Mouse (Mus musculus) liver, embryonic 14.5 days (tissue): ENCODE data around the gene Snx4. TPM values are rescaled to one million over a fixed set of nuclear protein-coding genes. Genes with fewer than 3 reads are reported as not detected.
"Not testable (repeated sequence)": the region's sequence is repeated elsewhere in the genome, so short reads cannot be mapped to it uniquely, and the experiment has no call there.

ENCODE experiments used
- ATAC-seq: fragments of 200-750 bp; cut with Nextera tagmentation; 2 replicates; pipeline ENCODE4 v1.8.0; 2017; ENCODE audit warnings: moderate number of reproducible peaks, mild to moderate bottlenecking, moderate library complexity; ENCODE audit not compliant: insufficient read depth
- DNase-seq, 3 experiments: peaks; one replicate each; pipeline ENCODE4 v3.0.0-alpha.2; 2012 to 2013; ENCODE audit warnings: low read depth in 3 of 3, low spot score in 3 of 3
- H3K27ac ChIP-seq: fragments of 300-500 bp; sonication (generic); 2 replicates; pipeline ENCODE4 v1.5.1; 2014; ENCODE audit warnings: moderate library complexity, mild to moderate bottlenecking, control low read depth, inconsistent platforms
- H3K27me3 ChIP-seq: fragments of 300-500 bp; sonication (generic); 2 replicates; pipeline ENCODE4 v1.6.1; 2014; ENCODE audit warnings: mild to moderate bottlenecking, low read length, moderate library complexity; ENCODE audit not compliant: control insufficient read depth, insufficient read depth
- H3K36me3 ChIP-seq: fragments of 300-500 bp; sonication (generic); replicated peaks from 2 replicates; pipeline ENCODE4 v1.6.1; 2014; ENCODE audit warnings: low read depth; ENCODE audit not compliant: control insufficient read depth, insufficient read depth
- H3K4me1 ChIP-seq, 2 experiments: fragments of 200-500 bp in 1 of 2; fragments of 300-500 bp in 1 of 2; sonication (generic) in 1 of 2; replicated peaks; 2 replicates each; pipeline ENCODE4 v1.6.1; 2012 to 2014; ENCODE audit warnings: antibody characterized with exemption in 1 of 2, inconsistent platforms in 1 of 2, low read length in 1 of 2; ENCODE audit not compliant: control insufficient read depth in 2 of 2, insufficient read depth in 2 of 2
- H3K4me2 ChIP-seq: fragments of 300-500 bp; sonication (generic); 2 replicates; pipeline ENCODE4 v1.6.1; 2014; ENCODE audit warnings: low read depth, mild to moderate bottlenecking, control low read depth, moderate library complexity
- H3K4me3 ChIP-seq, 2 experiments: fragments of 200-500 bp in 1 of 2; fragments of 300-500 bp in 1 of 2; sonication (generic) in 1 of 2; 2 replicates each; pipeline ENCODE4 v1.5.1; 2012 to 2014; ENCODE audit warnings: low read depth in 2 of 2, low read length in 2 of 2, mild to moderate bottlenecking in 2 of 2, control low read depth in 1 of 2, inconsistent platforms in 1 of 2, moderate library complexity in 1 of 2; ENCODE audit not compliant: insufficient read depth in 1 of 2
- H3K9ac ChIP-seq: fragments of 300-500 bp; sonication (generic); replicated peaks from 2 replicates; pipeline ENCODE4 v1.6.1; 2014; ENCODE audit warnings: mild to moderate bottlenecking, control low read depth, moderate library complexity
- H3K9me3 ChIP-seq: fragments of 300-500 bp; sonication (generic); 2 replicates; pipeline ENCODE4 v1.6.1; 2016; ENCODE audit warnings: low read length, mixed read lengths; ENCODE audit not compliant: control insufficient read depth
- CTCF ChIP-seq: IDR thresholded peaks from 2 replicates; pipeline ENCODE4 v1.5.1; 2016; ENCODE audit warnings: antibody characterized with exemption, low read depth, control low read depth
- EP300 ChIP-seq: IDR thresholded peaks from 2 replicates; pipeline ENCODE4 v1.6.1; 2016; ENCODE audit warnings: antibody characterized with exemption, low read depth
- WGBS: fragments of 180-500 bp; shearing (Covaris S2); extraction: QIAGEN DNeasy Blood & Tissue Kit; methylation state at CpG from one replicate; pipeline ENCODE4 v1.1.7; 2014; ENCODE audit not compliant: insufficient replicate concordance; 5-methylcytosine and 5-hydroxymethylcytosine counted together
- polyA plus RNA-seq, 2 experiments: library from polyadenylated mRNA; depleted of rRNA in 1 of 2; stranded (reverse) in 1 of 2; unstranded in 1 of 2; fragments of >200 nt; fragmentation: Nextera tagmentation in 1 of 2; extraction: Ambion mirVana in 1 of 2; gene quantifications; 2 replicates each; pipeline versions ENCODE4 v1.2.1 to v1.2.3; 2012 to 2014

The Snx4 gene
- polyA plus RNA-seq (2012; rRNA removed) = 4.7 and 7.1 TPM in 2 replicates
- 21.3 and 22.8 TPM in 2 replicates for polyA plus RNA-seq (2014; fragmentation: Nextera tagmentation; extraction: Ambion mirVana)

DNA sequence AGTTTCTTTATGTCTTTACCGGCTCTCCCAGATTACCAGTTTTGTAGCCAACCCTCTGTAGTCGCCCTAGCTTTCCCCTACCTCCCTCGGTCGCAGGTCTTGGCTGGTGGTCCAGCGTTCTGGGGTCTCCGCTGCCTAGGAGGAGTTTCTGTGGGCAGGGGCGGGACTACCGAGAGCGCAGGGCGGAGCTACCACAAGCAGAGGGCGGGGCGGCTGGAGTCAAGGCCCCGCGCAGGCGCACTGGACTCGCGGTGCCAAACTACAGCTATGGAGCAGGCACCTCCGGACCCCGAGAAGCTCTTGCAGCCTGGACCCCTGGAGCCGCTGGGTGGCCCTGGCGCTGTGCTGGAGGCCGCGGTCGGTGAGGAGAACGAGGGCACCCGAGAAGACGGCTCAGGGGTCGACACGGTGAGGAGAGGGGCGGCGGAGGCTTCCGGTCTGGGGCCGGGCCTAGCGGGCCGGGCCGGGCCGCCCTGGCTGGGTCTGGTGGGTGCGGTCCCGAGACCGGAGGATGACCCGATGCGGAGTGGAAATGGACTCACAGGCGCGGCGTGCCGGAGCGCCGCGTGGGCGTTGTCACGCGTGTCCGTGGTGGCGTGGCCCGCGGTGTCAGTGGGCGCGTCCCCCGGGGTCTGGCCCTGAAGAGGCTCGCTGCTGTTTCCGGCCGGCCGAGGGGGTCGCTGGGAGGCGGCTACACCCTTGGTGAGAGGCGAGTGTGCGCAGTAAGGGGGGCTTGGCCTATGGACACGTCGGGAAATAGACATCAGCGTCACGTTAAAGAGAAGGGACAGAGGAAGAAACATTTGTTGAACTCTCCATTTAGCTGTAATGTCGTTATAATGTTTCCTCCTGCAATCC is at the start of gene Snx4:
TSS of gene Snx4 (plus strand) at position 249 of the 858 bp plus-strand sequence.
- no peaks in the 10 kb centered on the region for H3K9me3 ChIP-seq
- WGBS = under 1% methylated on average over 67 of the region's 72 CpGs

DNA sequence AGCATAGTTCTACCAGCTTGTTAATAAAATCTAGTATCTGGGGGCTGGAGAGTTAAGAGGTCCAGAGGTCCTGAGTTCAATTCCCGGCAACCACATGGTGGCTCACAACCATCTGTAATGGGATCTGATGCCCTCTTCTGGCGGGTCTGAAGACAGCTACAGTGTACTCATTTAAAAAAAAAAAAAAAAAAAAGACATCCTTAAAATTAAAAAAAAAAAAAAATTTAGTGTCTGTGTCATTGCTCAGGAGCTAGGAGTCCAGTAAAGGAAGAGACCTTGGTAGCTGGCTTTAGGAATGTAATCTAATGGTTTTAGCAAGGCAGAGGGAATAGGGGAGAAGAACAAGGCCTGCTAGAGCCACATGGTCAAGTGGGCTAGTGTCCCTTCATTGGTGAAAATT is 40.4 kb upstream of the Snx4 start:
- no peak overlapping the region for H3K4me3 ChIP-seq
- H3K9me3 ChIP-seq = no peaks in the 10 kb centered on the region
- H3K36me3 ChIP-seq = peaks cover 3% of the 10 kb centered on the region; the same call in 1 of the 2 replicates
- H3K4me1 ChIP-seq = no peaks in the 10 kb centered on the region
- H3K9ac ChIP-seq = no peak overlapping the region
- no peak overlapping the region for H3K27ac ChIP-seq
- DNase-seq (no peak), ATAC-seq (no peak)
- H3K4me2 ChIP-seq = no peak overlapping the region
- TF ChIP-seq EP300 = no peak
- no peak for TF ChIP-seq CTCF
- 71% methylated on average over 2 of the region's 2 CpGs for WGBS
- no peaks in the 10 kb centered on the region for H3K27me3 ChIP-seq

More for the DNA sequence above, at the start of gene Snx4:
- Histone ChIP-seq H3K4me3 (peak within 1 kb of the TSS; percentile 69 to 95), H3K4me1 (peaks cover 0 to 3% of the 10 kb centered on the region in 2 experiments; a peak in 2 of 4 replicates), H3K9ac (peak within 1 kb of the TSS; percentile 75), H3K27ac (no peak within 1 kb of the TSS), H3K36me3 (no peaks in the 10 kb centered on the region), H3K4me2 (peak within 1 kb of the TSS; percentile 91), H3K27me3 (no peaks in the 10 kb centered on the region)
- ATAC-seq (peak; percentile 90), DNase-seq (peak; percentile 72 to 78 (median 77))
- no peak for TF ChIP-seq EP300
- no peak for TF ChIP-seq CTCF

DNA sequence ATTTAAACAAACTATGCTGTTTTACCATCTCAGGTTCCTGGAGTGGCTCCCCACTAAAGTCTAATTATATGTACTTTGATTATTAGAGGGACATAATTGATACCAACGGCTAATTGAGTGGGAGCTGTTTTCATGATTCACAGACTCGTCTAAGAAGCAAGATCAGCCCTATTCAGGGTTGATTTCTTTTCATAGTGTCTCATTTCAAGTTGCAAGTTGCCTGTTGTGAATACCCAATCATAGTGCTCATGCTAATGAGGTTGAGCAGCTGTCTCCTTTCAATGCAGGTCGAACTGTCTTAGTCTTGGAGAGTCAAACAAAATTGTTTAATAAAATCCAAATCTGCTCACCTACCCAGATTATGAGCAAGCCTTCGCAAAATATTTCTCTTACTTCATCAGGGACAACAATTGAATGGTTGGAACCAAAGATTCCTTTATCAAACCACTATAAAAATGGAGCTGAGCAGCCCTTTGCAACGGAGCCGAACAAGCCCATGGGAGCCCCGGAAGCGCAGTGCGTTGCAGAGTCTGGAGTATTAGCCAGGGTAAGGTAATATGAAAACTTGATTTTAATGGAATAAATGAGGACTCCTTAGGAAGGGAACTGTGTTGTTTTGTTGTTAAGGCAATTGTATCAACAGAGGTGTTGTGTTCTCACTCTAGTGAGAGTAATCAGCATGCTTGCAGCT is 34.8 kb upstream of the Snx4 start:
- H3K9me3 ChIP-seq = no peaks in the 10 kb centered on the region
- ATAC-seq (no peak), DNase-seq (no peak)
- no peaks in the 10 kb centered on the region for H3K36me3 ChIP-seq
- TF ChIP-seq EP300 (no peak), CTCF (no peak)
- 80% methylated on average over 9 of the region's 9 CpGs for WGBS
- no peak overlapping the region for H3K9ac ChIP-seq
- H3K4me1 ChIP-seq = no peaks in the 10 kb centered on the region
- H3K27me3 ChIP-seq = no peaks in the 10 kb centered on the region
- no peak overlapping the region for H3K4me3 ChIP-seq
- no peak overlapping the region for H3K4me2 ChIP-seq
- no peak overlapping the region for H3K27ac ChIP-seq

DNA sequence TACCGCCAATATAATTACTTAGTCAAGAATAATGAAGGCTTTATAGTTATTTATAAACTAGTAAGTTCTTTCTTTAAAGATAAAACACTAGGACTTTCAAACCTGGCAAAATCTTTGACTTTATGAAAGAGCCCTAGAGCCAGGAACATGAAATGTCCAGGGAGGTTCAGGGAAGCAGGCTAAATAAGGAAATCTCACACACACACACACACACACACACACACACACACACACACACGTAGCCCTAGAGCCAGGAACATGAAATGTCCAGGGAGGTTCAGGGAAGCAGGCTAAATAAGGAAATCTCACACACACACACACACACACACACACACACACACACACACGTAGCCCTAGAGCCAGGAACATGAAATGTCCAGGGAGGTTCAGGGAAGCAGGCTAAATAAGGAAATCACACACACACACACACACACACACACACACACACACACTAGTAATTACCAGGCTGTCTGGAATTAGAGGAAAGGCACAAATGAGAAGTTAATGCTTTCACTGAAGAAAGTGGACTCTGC is 33.6 kb upstream of the Snx4 start:
- not testable (repeated sequence) for H3K27me3 ChIP-seq, H3K27ac ChIP-seq, H3K4me1 ChIP-seq, DNase-seq, H3K36me3 ChIP-seq, H3K4me3 ChIP-seq, H3K9me3 ChIP-seq, H3K4me2 ChIP-seq, ATAC-seq, H3K9ac ChIP-seq
- 65% methylated on average over 3 of the region's 3 CpGs for WGBS

DNA sequence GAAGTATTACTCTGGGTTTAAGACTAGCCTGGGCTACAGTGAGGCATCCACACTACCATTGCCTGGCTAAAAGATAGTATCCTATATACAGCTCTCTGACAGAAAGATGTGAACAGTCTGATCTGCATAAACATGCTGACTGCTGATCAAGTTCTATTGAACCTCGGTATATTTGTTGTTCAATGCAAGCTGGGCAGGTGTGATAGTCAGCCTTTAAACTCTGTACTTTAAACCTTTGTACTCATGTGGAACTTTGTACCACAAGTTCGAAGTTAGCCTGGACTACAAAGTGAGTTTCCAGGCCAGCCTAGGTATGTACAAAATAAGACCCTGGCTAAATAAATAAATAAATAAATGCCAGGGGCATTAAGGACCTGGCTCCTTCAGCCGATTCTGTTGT is 28.8 kb upstream of the Snx4 start:
- no peak for DNase-seq
- 66% methylated on average over 3 of the region's 3 CpGs for WGBS
- Histone ChIP-seq H3K4me1 (no peaks in the 10 kb centered on the region), H3K27ac (no peak overlapping the region), H3K9ac (no peak overlapping the region), H3K36me3 (peaks cover 6% of the 10 kb centered on the region; the same call in 1 of the 2 replicates), H3K4me2 (no peak overlapping the region), H3K4me3 (no peak overlapping the region), H3K27me3 (no peaks in the 10 kb centered on the region), H3K9me3 (no peaks in the 10 kb centered on the region)
- TF ChIP-seq CTCF = no peak
- TF ChIP-seq EP300 = no peak
- ATAC-seq = no peak
